Comparison of ENCODE assay signal across 8 mouse cellular contexts in genomic region chr11:97698741-97699611, GRCm38 (mm10). TPM values are rescaled to one million over a fixed set of nuclear protein-coding genes. Genes with fewer than 3 reads are reported as not detected.
A peak's percentile ranks its signal among the peaks of the same experiment; 100 is the strongest.
DNase-seq lines count a peak whose midpoint lies in the region; ATAC-seq and TF ChIP-seq lines count a peak whose summit lies in the region.

No protein-coding gene starts in this region.

- no peaks in the 10 kb centered on the region for H3K27me3 ChIP-seq in forebrain, embryonic 14.5 days (replicated peaks; ENCODE audit: control insufficient read depth, insufficient read depth, low read length)
- no peaks in the 10 kb centered on the region for H3K27me3 ChIP-seq in hindbrain, embryonic 11.5 days (ENCODE audit: control insufficient read depth, insufficient read depth, low read length)
- no peaks in the 10 kb centered on the region for H3K27me3 ChIP-seq in limb, embryonic 13.5 days
- no peaks in the 10 kb centered on the region for H3K27me3 ChIP-seq in midbrain, embryonic 16.5 days (ENCODE audit: control insufficient read depth, insufficient read depth, low read depth, low read length)

- WGBS in forebrain, embryonic 14.5 days: under 1% methylated on average over 60 of the region's 63 CpGs
- WGBS in hindbrain, embryonic 11.5 days: under 1% methylated on average over 49 of the region's 63 CpGs
- WGBS in limb, embryonic 13.5 days: under 1% methylated on average over 58 of the region's 63 CpGs
- 0% methylated on average over 50 of the region's 63 CpGs for WGBS in midbrain, embryonic 16.5 days

- H3K9me3 ChIP-seq in forebrain, embryonic 14.5 days (replicated peaks; ENCODE audit: control insufficient read depth, low read length): no peaks in the 10 kb centered on the region
- H3K9me3 ChIP-seq in hindbrain, embryonic 11.5 days (ENCODE audit: control insufficient read depth, low read length): no peaks in the 10 kb centered on the region
- H3K9me3 ChIP-seq in limb, embryonic 13.5 days: no peaks in the 10 kb centered on the region
- H3K9me3 ChIP-seq in midbrain, embryonic 16.5 days (replicated peaks; ENCODE audit: control insufficient read depth, low read length, poor library complexity, severe bottlenecking): no peaks in the 10 kb centered on the region

- no peaks in the 10 kb centered on the region for H3K36me3 ChIP-seq in forebrain, embryonic 14.5 days (ENCODE audit: control insufficient read depth, insufficient read depth, low read length)
- no peaks in the 10 kb centered on the region for H3K36me3 ChIP-seq in hindbrain, embryonic 11.5 days (ENCODE audit: control insufficient read depth, insufficient read depth, low read length)
- H3K36me3 ChIP-seq in limb, embryonic 13.5 days: peaks cover 5% of the 10 kb centered on the region; the same call in 1 of the 2 replicates
- no peaks in the 10 kb centered on the region for H3K36me3 ChIP-seq in midbrain, embryonic 16.5 days (ENCODE audit: control insufficient read depth, insufficient read depth, low read length)

- TF ChIP-seq CTCF in layer of hippocampus, adult 2 months (conservative IDR thresholded peaks at IDR 0.05): peak; percentile 56
- TF ChIP-seq CTCF in brain, embryonic 14.5 days (IDR thresholded peaks at IDR 0.05; ENCODE audit: borderline replicate concordance, extremely low read depth, insufficient read depth, insufficient read length): peak; percentile 40; the same call in 1 of the 2 replicates

- H3K4me3 ChIP-seq in layer of hippocampus, adult 2 months: peak overlapping the region; percentile 80
- peak overlapping the region; percentile 79 for H3K4me3 ChIP-seq in forebrain, embryonic 14.5 days (ENCODE audit: low read depth, low read length)
- peak overlapping the region; percentile 89 for H3K4me3 ChIP-seq in hindbrain, embryonic 11.5 days (ENCODE audit: low read depth, low read length)
- H3K4me3 ChIP-seq in limb, embryonic 13.5 days: peak overlapping the region; percentile 89
- H3K4me3 ChIP-seq in midbrain, embryonic 16.5 days (ENCODE audit: low read depth, low read length): peak overlapping the region; percentile 88

- ATAC-seq in forebrain, embryonic 14.5 days: no peak
- peak; percentile 6 for ATAC-seq in hindbrain, embryonic 11.5 days (ENCODE audit: low FRiP score)
- ATAC-seq in limb, embryonic 13.5 days (ENCODE audit: low FRiP score, low read depth): no peak
- no peak for ATAC-seq in midbrain, embryonic 16.5 days

- TF ChIP-seq POLR2A in brain, embryonic 14.5 days (IDR thresholded peaks at IDR 0.05; ENCODE audit: borderline replicate concordance, extremely low read depth, insufficient read depth, insufficient read length, poor library complexity, severe bottlenecking): no peak; the same call in 1 of the 2 replicates

- H3K9ac ChIP-seq in forebrain, embryonic 14.5 days (ENCODE audit: low read length): peak overlapping the region; percentile 97
- H3K9ac ChIP-seq in hindbrain, embryonic 11.5 days (ENCODE audit: low read depth, low read length): peak overlapping the region; percentile 97
- H3K9ac ChIP-seq in limb, embryonic 13.5 days: peak overlapping the region; percentile 94
- H3K9ac ChIP-seq in midbrain, embryonic 16.5 days (ENCODE audit: low read depth, low read length): peak overlapping the region; percentile 94

- DNase-seq in layer of hippocampus, adult 2 months (ENCODE audit: low spot score in 2 of 2): peak in 1 of 2 experiments; percentile 40
- DNase-seq in layer of hippocampus, adult 8-10 months (ENCODE audit: low spot score in 2 of 2): no peak
- peak; percentile 86 for DNase-seq in brain, embryonic 14.5 days (ENCODE audit: low read depth)
- DNase-seq in forebrain, embryonic 14.5 days (ENCODE audit: low spot score): peak; percentile 70
- peak; percentile 84 for DNase-seq in hindbrain, embryonic 11.5 days (ENCODE audit: low spot score)
- peak; percentile 76 for DNase-seq in thymus, postnatal 4 days

- H3K4me2 ChIP-seq in forebrain, embryonic 14.5 days (ENCODE audit: low read length): peak overlapping the region; percentile 85
- peak overlapping the region; percentile 96 for H3K4me2 ChIP-seq in hindbrain, embryonic 11.5 days (replicated peaks; ENCODE audit: low read depth, low read length)
- H3K4me2 ChIP-seq in limb, embryonic 13.5 days (replicated peaks): peak overlapping the region; percentile 90
- H3K4me2 ChIP-seq in midbrain, embryonic 16.5 days (ENCODE audit: low read length): peak overlapping the region; percentile 76

- peaks cover 54% of the 10 kb centered on the region for H3K4me1 ChIP-seq in forebrain, embryonic 14.5 days (ENCODE audit: control insufficient read depth, insufficient read depth, low read length)
- peaks cover 24% of the 10 kb centered on the region for H3K4me1 ChIP-seq in hindbrain, embryonic 11.5 days (replicated peaks; ENCODE audit: control insufficient read depth, insufficient read depth, low read length)
- peaks cover 62% of the 10 kb centered on the region for H3K4me1 ChIP-seq in limb, embryonic 13.5 days
- H3K4me1 ChIP-seq in midbrain, embryonic 16.5 days (ENCODE audit: control insufficient read depth, insufficient read depth, low read length): peaks cover 51% of the 10 kb centered on the region

- peak overlapping the region; percentile 87 for H3K27ac ChIP-seq in layer of hippocampus, adult 2 months
- H3K27ac ChIP-seq in forebrain, embryonic 14.5 days (ENCODE audit: low read depth, low read length): peak overlapping the region; percentile 99
- H3K27ac ChIP-seq in hindbrain, embryonic 11.5 days (ENCODE audit: low read depth, low read length): peak overlapping the region; percentile 98
- H3K27ac ChIP-seq in limb, embryonic 13.5 days: peak overlapping the region; percentile 99
- peak overlapping the region; percentile 98 for H3K27ac ChIP-seq in midbrain, embryonic 16.5 days (ENCODE audit: low read length)

RNA-seq across cellular contexts. Expression of gene Pcgf2, which starts 1.3 kb away (rescaled TPM):
- 10 to 100 TPM; 29.1 to 31.1 TPM for total RNA-seq in layer of hippocampus, adult 2 months (2021)
- total RNA-seq in layer of hippocampus, adult 8-10 months (2022): 10 to 100 TPM; 23.9 to 35.3 (median 29.0) TPM
- 175 and 188 TPM in 2 replicates for polyA plus RNA-seq in brain, embryonic 14.5 days (2012; rRNA removed)
- polyA plus RNA-seq in forebrain, embryonic 14.5 days (2014; fragmentation: Nextera tagmentation; extraction: Ambion mirVana): 17.6 and 21.9 TPM in 2 replicates
- polyA plus RNA-seq in hindbrain, embryonic 11.5 days (2014; fragmentation: Nextera tagmentation; extraction: Ambion mirVana): 16.9 and 18.6 TPM in 2 replicates
- polyA plus RNA-seq in limb, embryonic 13.5 days (2015; fragmentation: Nextera tagmentation; extraction: Ambion mirVana): 20.7 and 21.3 TPM in 2 replicates
- 18.2 and 19.1 TPM in 2 replicates for polyA plus RNA-seq in midbrain, embryonic 16.5 days (2015; fragmentation: Nextera tagmentation; extraction: Ambion mirVana)

RNA-seq across cellular contexts. Expression of gene Psmb3, which starts 4.2 kb away (rescaled TPM):
- total RNA-seq in layer of hippocampus, adult 2 months (2021): 100 to 1,000 TPM; 128 to 133 TPM
- total RNA-seq in layer of hippocampus, adult 8-10 months (2022): 100 to 1,000 TPM; 121 to 145 (median 133) TPM
- polyA plus RNA-seq in brain, embryonic 14.5 days (2012; rRNA removed): 356 and 525 TPM in 2 replicates
- 530 and 674 TPM in 2 replicates for polyA plus RNA-seq in forebrain, embryonic 14.5 days (2014; fragmentation: Nextera tagmentation; extraction: Ambion mirVana)
- 468 and 507 TPM in 2 replicates for polyA plus RNA-seq in hindbrain, embryonic 11.5 days (2014; fragmentation: Nextera tagmentation; extraction: Ambion mirVana)
- polyA plus RNA-seq in limb, embryonic 13.5 days (2015; fragmentation: Nextera tagmentation; extraction: Ambion mirVana): 490 and 497 TPM in 2 replicates
- polyA plus RNA-seq in midbrain, embryonic 16.5 days (2015; fragmentation: Nextera tagmentation; extraction: Ambion mirVana): 387 and 401 TPM in 2 replicates

RNA-seq across cellular contexts. Expression of gene Cisd3, which starts 13.3 kb away (rescaled TPM):
- total RNA-seq in layer of hippocampus, adult 2 months (2021): 10 to 100 TPM; 45.5 to 49.3 TPM
- 10 to 100 TPM; 45.2 to 60.0 (median 56.7) TPM for total RNA-seq in layer of hippocampus, adult 8-10 months (2022)
- 13.1 and 13.5 TPM in 2 replicates for polyA plus RNA-seq in brain, embryonic 14.5 days (2012; rRNA removed)
- polyA plus RNA-seq in forebrain, embryonic 14.5 days (2014; fragmentation: Nextera tagmentation; extraction: Ambion mirVana): 17.3 and 19.5 TPM in 2 replicates
- 11.8 and 14.8 TPM in 2 replicates for polyA plus RNA-seq in hindbrain, embryonic 11.5 days (2014; fragmentation: Nextera tagmentation; extraction: Ambion mirVana)
- 11.2 and 13.5 TPM in 2 replicates for polyA plus RNA-seq in limb, embryonic 13.5 days (2015; fragmentation: Nextera tagmentation; extraction: Ambion mirVana)
- 24.4 and 29.8 TPM in 2 replicates for polyA plus RNA-seq in midbrain, embryonic 16.5 days (2015; fragmentation: Nextera tagmentation; extraction: Ambion mirVana)

RNA-seq across cellular contexts. Expression of gene Mllt6, which starts 35.8 kb away (rescaled TPM):
- 100 to 1,000 TPM; 122 to 124 TPM for total RNA-seq in layer of hippocampus, adult 2 months (2021)
- total RNA-seq in layer of hippocampus, adult 8-10 months (2022): 100 to 1,000 TPM; 110 to 149 (median 126) TPM
- 40.8 and 49.6 TPM in 2 replicates for polyA plus RNA-seq in brain, embryonic 14.5 days (2012; rRNA removed)
- polyA plus RNA-seq in forebrain, embryonic 14.5 days (2014; fragmentation: Nextera tagmentation; extraction: Ambion mirVana): 5.0 and 5.9 TPM in 2 replicates
- 4.1 and 4.2 TPM in 2 replicates for polyA plus RNA-seq in hindbrain, embryonic 11.5 days (2014; fragmentation: Nextera tagmentation; extraction: Ambion mirVana)
- polyA plus RNA-seq in limb, embryonic 13.5 days (2015; fragmentation: Nextera tagmentation; extraction: Ambion mirVana): 2.9 and 3.3 TPM in 2 replicates
- polyA plus RNA-seq in midbrain, embryonic 16.5 days (2015; fragmentation: Nextera tagmentation; extraction: Ambion mirVana): 3.3 and 3.5 TPM in 2 replicates

RNA-seq across cellular contexts. Expression of gene Pip4k2b, which starts 45.5 kb away (rescaled TPM):
- total RNA-seq in layer of hippocampus, adult 2 months (2021): 100 to 1,000 TPM; 106 to 109 TPM
- 100 to 1,000 TPM in 3 of 4 experiments, 10 to 100 TPM in 1; 97.5 to 127 (median 109) TPM for total RNA-seq in layer of hippocampus, adult 8-10 months (2022)
- 68.5 and 92.5 TPM in 2 replicates for polyA plus RNA-seq in brain, embryonic 14.5 days (2012; rRNA removed)
- polyA plus RNA-seq in forebrain, embryonic 14.5 days (2014; fragmentation: Nextera tagmentation; extraction: Ambion mirVana): 6.0 and 6.9 TPM in 2 replicates
- 2.9 and 3.4 TPM in 2 replicates for polyA plus RNA-seq in hindbrain, embryonic 11.5 days (2014; fragmentation: Nextera tagmentation; extraction: Ambion mirVana)
- polyA plus RNA-seq in limb, embryonic 13.5 days (2015; fragmentation: Nextera tagmentation; extraction: Ambion mirVana): 2.8 and 3.3 TPM in 2 replicates
- polyA plus RNA-seq in midbrain, embryonic 16.5 days (2015; fragmentation: Nextera tagmentation; extraction: Ambion mirVana): 5.0 and 5.1 TPM in 2 replicates

Comparison
In these comparisons a context has a peak if more than half of its experiments do, and no peak if none do; other contexts are left out.
1. DNase-seq: peak in brain, embryonic 14.5 days (single experiment), forebrain, embryonic 14.5 days (single experiment), hindbrain, embryonic 11.5 days (single experiment) and thymus, postnatal 4 days (single experiment); none in layer of hippocampus, adult 8-10 months (0 of 2).
2. Peak in every context shown above with its lines, with median percentiles within 50 percentile points of each other: H3K27ac ChIP-seq, H3K4me3 ChIP-seq, H3K4me2 ChIP-seq and H3K9ac ChIP-seq.